Mouse (Mus musculus): Measurements from ENCODE around the gene Tiam1.

The Tiam1 gene

GRCm38 (mm10) chr16:89905730-89906305 is 237.8 kb downstream of the Tiam1 start:
- no peak for DNase-seq

DNA sequence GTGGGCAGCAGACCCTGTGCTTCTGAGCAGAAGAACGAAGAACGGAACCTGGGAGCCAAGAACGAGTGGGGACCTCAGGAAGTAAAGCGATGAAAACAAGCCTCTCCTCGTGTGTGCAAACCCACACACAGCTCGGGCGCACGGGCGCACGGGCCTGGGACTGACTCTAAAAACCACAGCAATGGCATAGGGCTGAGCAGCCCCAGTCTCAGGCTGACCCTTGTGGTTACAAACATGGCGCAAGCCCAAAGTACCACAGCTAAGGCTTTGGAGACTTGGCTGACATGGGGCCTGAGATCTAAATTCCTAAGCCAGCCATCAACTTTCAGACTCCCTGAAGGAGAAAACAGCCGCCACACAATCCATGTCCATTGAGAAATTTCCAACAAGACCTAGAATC is 239.4 kb downstream of the Tiam1 start:
- no peak for DNase-seq

GRCm38 (mm10) chr16:89902578-89903304 is 240.8 kb downstream of the Tiam1 start:
- DNase-seq = no peak

DNA sequence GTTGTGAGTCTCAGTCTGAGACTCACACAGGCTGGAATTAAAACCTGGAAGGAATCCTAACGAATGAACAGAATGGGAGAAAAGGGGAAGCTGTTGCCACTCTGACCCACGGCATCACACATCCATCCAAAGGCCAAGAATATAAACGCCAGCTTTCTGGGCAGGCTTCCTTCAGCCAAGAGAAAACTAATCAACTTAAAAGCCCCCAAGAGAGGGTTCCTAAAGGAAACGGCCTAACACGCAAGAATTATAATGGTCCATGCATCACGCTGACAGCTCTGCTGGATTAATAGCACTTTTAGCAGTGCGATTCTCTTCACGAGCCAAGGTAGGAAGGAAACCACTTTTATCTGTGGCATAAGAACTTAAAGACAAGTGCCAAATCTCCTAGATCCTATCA is 242.9 kb downstream of the Tiam1 start:
- peak; percentile 50 for DNase-seq

- DNase-seq = no peak
Observed at GRCm38 (mm10) chr16:89899192-89899591, 244.4 kb downstream of the Tiam1 start.

DNA sequence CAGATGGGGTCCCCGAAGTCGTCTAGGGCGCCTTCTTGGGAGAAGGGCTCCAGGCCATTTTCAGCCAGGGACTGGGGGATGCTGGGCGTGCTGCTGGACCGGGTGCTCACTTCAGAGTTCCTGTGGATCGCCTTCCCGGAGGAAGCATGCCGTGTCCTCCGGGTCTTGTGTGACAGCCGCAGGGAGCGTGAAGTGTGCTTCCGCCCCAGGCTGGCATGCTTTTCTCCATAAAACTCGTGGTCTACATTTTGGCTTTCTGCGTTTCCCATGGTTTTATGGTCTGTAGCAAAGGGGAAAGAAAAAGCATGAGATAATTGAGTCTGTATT is 245.3 kb downstream of the Tiam1 start:
- no peak for DNase-seq

- no peak for DNase-seq
Observed at GRCm38 (mm10) chr16:89897547-89898298, 245.8 kb downstream of the Tiam1 start.

DNA sequence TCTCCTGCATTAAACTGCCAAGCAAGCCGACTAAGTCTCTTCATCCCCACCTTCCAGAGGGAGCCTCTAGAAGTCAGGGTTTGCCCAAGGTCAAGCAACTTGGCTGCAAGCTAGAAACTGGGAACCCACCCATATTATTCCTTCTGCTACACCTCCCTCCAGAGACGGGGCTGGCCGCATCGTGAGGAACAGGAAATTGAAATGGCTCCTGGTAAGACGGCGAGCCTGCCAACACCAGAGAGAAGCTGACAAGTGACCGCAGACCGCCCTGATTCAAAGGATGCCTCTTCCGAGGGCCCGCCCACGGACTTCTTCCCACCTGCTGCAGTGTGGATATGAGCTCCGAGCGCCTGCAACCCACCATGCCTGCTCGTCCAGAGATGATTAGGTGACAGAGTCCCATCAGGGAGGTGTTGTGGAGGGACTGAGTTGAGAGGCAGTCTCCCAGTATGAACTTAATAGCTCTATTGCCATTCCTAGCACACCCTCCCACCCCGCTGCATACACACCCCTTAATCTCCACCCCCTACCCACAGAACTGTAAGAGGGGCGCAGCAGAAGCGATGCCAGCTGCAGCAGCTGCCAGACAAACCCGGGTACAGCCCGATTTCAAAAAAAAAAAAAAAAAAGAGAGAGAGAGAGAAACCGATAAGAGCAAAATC is 246.6 kb downstream of the Tiam1 start:
- DNase-seq = no peak

- DNase-seq = no peak
Observed at GRCm38 (mm10) chr16:89896392-89896791, 247.2 kb downstream of the Tiam1 start.

- no peak for DNase-seq
Observed at GRCm38 (mm10) chr16:89895283-89895682, 248.3 kb downstream of the Tiam1 start.

DNA sequence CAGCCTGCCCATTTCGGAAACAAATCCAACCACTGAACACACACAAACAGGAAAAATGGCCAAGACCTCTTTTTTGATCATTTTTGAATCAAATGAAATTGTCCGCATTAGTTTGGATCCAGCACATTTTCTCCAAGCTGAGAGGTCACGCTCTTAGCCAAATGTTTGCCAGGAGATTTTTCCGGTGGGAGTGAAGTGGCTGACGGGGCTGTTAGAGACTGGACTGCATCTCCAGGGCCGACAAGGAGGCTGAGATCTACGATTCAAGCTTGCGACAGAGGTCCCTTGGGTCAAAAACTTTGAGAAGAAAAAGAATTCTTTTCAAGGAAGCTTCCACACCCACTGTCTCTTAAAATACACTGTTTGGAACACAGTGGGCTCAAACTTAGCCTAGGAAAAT is 248.8 kb downstream of the Tiam1 start:
- no peak for DNase-seq

DNA sequence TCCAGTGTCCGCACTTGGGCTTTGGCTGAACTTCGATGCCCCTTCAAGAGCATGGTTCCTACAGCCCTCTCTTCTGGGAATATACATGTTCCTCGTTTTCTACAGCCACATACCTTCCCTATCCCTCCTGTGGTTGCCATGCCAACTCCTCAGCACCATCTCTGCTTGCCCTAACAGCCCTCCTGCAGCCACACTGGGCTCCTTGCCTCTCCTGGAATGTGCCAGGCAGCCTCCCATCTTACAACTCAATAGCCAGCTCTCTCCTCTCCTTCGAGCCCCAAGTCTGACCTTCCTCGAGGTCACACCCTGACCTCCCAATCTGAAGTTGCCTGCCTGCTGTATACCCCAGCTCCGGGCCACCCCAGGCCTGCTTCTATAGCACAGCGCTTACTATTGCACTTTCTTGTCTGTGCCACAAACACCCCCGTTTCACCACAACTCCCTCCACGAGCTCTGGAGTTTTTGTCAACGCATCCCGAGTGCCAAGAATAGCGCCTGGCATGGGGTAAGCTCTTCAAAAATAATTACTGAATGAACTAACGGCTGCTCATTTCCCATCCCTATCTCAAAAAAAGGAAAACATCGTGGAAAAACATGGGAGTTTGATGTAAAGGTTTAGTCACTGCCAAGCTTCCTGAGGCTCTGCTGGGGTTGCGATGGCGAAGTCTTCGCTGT is 252.9 kb downstream of the Tiam1 start:
- no peak for DNase-seq

GRCm38 (mm10) chr16:89889890-89890462 is 253.6 kb downstream of the Tiam1 start:
- no peak for DNase-seq

DNA sequence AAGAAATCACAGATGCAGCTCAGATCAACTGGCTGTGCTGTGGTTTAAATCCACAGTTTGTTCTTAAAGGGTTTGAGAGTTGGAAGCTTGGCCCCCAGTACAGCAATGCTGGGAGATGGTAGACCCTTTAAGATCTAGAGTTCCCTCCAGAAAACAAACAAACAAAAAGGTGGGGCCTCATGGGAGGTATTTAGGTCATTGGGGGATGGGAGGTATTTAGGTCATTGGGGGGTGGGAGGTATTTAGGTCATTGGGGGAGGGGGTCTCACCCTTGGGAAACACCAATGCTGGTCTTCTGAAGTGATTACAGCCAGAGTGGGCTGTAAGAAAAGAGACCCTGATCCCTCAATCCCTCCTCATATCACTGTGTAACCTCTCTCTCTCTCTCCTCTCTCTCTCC is 257.0 kb downstream of the Tiam1 start:
- no peak for DNase-seq

GRCm38 (mm10) chr16:89885661-89886060 is 257.9 kb downstream of the Tiam1 start:
- DNase-seq = no peak

DNA sequence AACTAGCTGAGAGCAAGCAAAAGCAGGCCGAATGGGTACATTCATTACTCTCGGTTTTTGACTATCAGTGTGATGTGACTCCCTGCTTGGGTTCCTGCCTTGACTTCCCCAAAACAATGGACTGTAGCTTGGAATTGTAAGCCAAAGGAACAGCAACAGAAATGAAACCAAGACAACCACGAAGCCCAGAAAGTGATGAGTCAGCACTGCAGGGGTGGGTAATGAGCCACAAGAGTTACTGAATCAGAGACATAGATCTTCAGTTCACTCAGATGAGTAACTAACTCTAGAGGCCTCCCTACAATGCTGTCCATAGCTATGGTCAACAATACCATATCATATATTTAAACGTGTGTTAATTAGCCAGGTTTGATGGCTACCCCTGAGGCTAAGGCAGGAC is 259.7 kb downstream of the Tiam1 start:
- no peak for DNase-seq

DNA sequence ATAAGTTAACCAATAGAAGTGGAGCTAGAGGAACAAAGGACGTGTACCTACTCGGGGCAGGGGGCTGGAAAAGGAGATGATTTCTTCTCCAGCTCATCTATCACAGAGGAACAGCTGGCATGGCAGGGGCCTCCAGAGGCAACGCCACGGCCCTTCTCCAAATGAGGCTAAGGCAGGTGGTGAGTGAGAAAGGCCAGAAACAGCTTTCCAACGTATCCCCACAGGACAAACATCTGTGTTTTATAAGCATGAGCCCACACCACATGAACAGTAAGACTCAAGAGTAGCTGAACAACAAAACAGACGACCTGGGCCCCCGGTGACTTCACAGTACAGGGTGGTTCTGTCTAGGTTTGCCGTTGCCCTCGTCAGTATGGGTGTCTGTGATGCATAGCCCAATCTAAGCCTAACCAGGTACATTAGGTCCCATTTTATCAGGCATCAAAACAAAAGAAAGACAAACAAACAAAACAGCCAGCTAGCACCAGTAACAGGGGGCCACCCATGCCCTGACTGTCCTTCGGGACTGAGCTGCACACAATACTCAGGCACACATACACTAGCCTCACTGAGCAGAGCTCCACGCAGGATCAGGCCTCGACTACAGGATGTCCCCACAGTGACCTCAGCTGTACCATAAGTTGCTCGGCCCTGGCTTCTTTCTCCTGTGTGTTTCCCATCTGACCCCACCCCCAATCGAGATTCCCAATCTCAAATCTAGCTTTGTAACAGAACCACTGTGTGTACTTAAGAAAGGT is 260.9 kb downstream of the Tiam1 start:
- peak; percentile 47 for DNase-seq

- DNase-seq = no peak
Observed at GRCm38 (mm10) chr16:89877206-89877605, 266.4 kb downstream of the Tiam1 start.

DNA sequence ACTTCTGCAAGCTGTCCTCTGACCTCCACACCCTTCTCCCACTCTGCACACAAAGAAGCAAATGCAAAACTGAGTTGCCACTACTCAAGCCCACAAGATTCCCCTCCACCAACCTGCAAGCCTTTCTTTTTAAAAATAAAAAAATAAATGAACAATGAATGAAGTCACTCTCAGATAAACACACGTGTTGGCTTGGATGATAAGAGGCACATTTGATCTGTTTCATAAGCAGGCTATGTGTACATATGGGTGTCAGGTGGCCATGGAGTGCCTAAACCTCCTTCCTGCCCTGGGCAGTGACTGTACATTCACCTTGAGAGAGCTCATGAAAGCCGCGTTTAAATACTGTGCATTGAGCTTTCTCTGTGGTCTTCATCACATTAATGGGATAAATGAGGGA is 267.5 kb downstream of the Tiam1 start:
- no peak for DNase-seq

DNA sequence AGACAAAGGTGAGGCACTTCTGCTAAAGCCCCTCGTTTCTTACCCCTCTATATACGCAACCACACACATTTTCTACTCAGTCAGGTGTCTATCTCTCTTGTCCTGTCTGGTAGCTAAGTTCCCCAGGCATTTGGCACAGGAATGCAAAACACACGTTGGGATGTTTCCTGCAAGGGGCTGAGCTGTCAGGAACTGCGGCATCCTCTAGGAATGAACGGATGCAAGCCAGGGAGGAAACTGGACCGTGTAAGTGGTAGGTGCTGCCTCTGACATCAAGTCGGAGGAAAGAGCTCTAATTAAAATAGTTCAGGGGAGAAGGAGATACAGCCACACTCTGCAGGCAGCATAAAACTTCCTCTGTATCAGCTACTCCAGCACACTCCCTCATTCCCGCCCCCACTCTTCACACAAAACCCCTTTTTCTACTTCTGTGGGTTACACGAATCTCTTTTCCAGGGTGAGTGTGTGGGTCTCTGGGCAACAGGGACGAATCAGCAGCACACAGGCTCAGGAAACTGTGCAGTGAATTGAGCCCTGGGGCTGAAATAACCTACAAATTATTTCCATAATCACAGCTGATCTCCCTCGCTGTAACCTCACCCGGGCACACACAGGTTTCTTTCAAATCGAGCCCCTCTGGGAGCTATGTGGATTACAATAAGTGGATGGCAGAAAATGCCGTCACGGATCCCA is 269.4 kb downstream of the Tiam1 start:
- DNase-seq = peak; percentile 30
